Mouse (Mus musculus): ENCODE results near the gene Acap1. TPM values are rescaled to one million over a fixed set of nuclear protein-coding genes. Genes with fewer than 3 reads are reported as not detected.

Gene Acap1
- total RNA-seq, 1 experiment from 2014 or later: 245 TPM

Other genes with a start within 250 kb of the Acap1 start
- gene Sox15, start 240.2 kb downstream of the Acap1 start, total RNA-seq (2017): 1.5 and 2.1 TPM in 2 replicates
- 35.6 and 41.3 TPM in 2 replicates for gene Mpdu1, start 232.9 kb downstream of the Acap1 start, total RNA-seq (2017)
- 82.6 and 91.5 TPM in 2 replicates for gene Cd68, start 229.4 kb downstream of the Acap1 start, total RNA-seq (2017)
- 265 and 300 TPM in 2 replicates for gene Eif4a1, start 223.1 kb downstream of the Acap1 start, total RNA-seq (2017)
- gene Senp3, start 213.5 kb downstream of the Acap1 start, total RNA-seq (2017): 92.3 and 106 TPM in 2 replicates
- gene Tnfsf13, start 209.8 kb downstream of the Acap1 start, total RNA-seq (2017): 3.3 and 3.7 TPM in 2 replicates
- 0.70 and 0.74 TPM in 2 replicates for gene Tnfsf12, start 199.7 kb downstream of the Acap1 start, total RNA-seq (2017)
- gene Tnfsfm13, start 199.4 kb downstream of the Acap1 start, total RNA-seq (2017): 0.58 and 0.86 TPM in 2 replicates
- gene Polr2a, start 136.9 kb downstream of the Acap1 start, total RNA-seq (2017): 40.2 and 59.4 TPM in 2 replicates
- not detected in 2 replicates for gene Slc35g3, start 133.6 kb downstream of the Acap1 start, total RNA-seq (2017)
- 22.0 and 27.8 TPM in 2 replicates for gene Zbtb4, start 129.6 kb downstream of the Acap1 start, total RNA-seq (2017)
- 3.5 and 5.3 TPM in 2 replicates for gene Chrnb1, start 99.6 kb downstream of the Acap1 start, total RNA-seq (2017)
- gene Fgf11, start 93.7 kb downstream of the Acap1 start, total RNA-seq (2017): not detected in 2 replicates
- 0.58 TPM in 1 of 2 replicates, not detected in the other for gene Tmem102, start 89.9 kb downstream of the Acap1 start, total RNA-seq (2017)
- gene Gm39566, start 80.2 kb downstream of the Acap1 start, total RNA-seq (2017): not detected in 2 replicates
- gene Spem2, start 77.1 kb downstream of the Acap1 start, total RNA-seq (2017): 0.47 TPM in 1 of 2 replicates, not detected in the other
- not detected in 2 replicates for gene Spem1, start 73.4 kb downstream of the Acap1 start, total RNA-seq (2017)
- 0.12 TPM in 1 of 2 replicates, not detected in the other for gene Nlgn2, start 57.8 kb downstream of the Acap1 start, total RNA-seq (2017)
- 9.1 and 13.3 TPM in 2 replicates for gene Tmem256, start 57.0 kb downstream of the Acap1 start, total RNA-seq (2017)
- gene Plscr3, start 49.2 kb downstream of the Acap1 start, total RNA-seq (2017): 4.4 and 5.0 TPM in 2 replicates
- gene Tnk1, start 36.8 kb downstream of the Acap1 start, total RNA-seq (2017): not detected in 2 replicates
- gene Tmem95, start 17.5 kb downstream of the Acap1 start, total RNA-seq (2017): not detected in 2 replicates
- gene Kctd11, start 14.1 kb downstream of the Acap1 start, total RNA-seq (2017): 9.0 and 9.5 TPM in 2 replicates
- 2.8 and 3.8 TPM in 2 replicates for gene 2810408A11Rik, start 5.4 kb upstream of the Acap1 start, total RNA-seq (2017)
- gene Neurl4, start 5.5 kb upstream of the Acap1 start, total RNA-seq (2017): 64.1 and 71.1 TPM in 2 replicates
- gene Gps2, start 18.3 kb upstream of the Acap1 start, total RNA-seq (2017): 103 TPM in 2 replicates
- gene Eif5a, start 26.4 kb upstream of the Acap1 start, total RNA-seq (2017): 155 and 165 TPM in 2 replicates
- not detected in 2 replicates for gene Ybx2, start 40.3 kb upstream of the Acap1 start, total RNA-seq (2017)
- gene Slc2a4, start 52.6 kb upstream of the Acap1 start, total RNA-seq (2017): not detected in 2 replicates
- gene Cldn7, start 69.2 kb upstream of the Acap1 start, total RNA-seq (2017): 0.47 TPM in 1 of 2 replicates, not detected in the other
- gene Ctdnep1, start 85.6 kb upstream of the Acap1 start, total RNA-seq (2017): 31.4 and 42.8 TPM in 2 replicates
- 21.6 and 23.2 TPM in 2 replicates for gene Elp5, start 87.0 kb upstream of the Acap1 start, total RNA-seq (2017)
- 397 and 455 TPM in 2 replicates for gene Gabarap, start 95.6 kb upstream of the Acap1 start, total RNA-seq (2017)
- gene Phf23, start 100.2 kb upstream of the Acap1 start, total RNA-seq (2017): 74.4 and 80.3 TPM in 2 replicates
- 41.0 and 41.7 TPM in 2 replicates for gene Dvl2, start 105.1 kb upstream of the Acap1 start, total RNA-seq (2017)
- 45.2 and 46.7 TPM in 2 replicates for gene Acadvl, start 119.9 kb upstream of the Acap1 start, total RNA-seq (2017)
- 2.4 and 2.9 TPM in 2 replicates for gene Dlg4, start 121.4 kb upstream of the Acap1 start, total RNA-seq (2017)
- not detected in 2 replicates for gene Asgr1, start 158.5 kb upstream of the Acap1 start, total RNA-seq (2017)
- not detected in 2 replicates for gene Asgr2, start 197.1 kb upstream of the Acap1 start, total RNA-seq (2017)
- not detected in 2 replicates for gene Mgl2, start 234.8 kb upstream of the Acap1 start, total RNA-seq (2017)